Mouse (Mus musculus) liver, adult 2 months (tissue): ENCODE measurements at regions not wholly inside any gene's neighbourhood (a gene's known extent, or its start where the extent isn't known, plus 50 kb on each side); places are given as distances from the start of the nearest gene placed in this dataset.

ENCODE experiments used
- DNase-seq: peaks from one replicate; pipeline ENCODE4 v3.0.0-alpha.2; 2011; ENCODE audit warnings: low read depth, low spot score; ENCODE audit errors: extremely low read depth
- H3K27ac ChIP-seq: fragments of 200-500 bp; replicated peaks from 2 replicates; pipeline ENCODE4 v1.5.1; 2012; ENCODE audit warnings: low read depth, mild to moderate bottlenecking, control low read depth, inconsistent platforms, low read length; ENCODE audit not compliant: insufficient read depth
- H3K27me3 ChIP-seq: fragments of 200-500 bp; 2 replicates; pipeline ENCODE4 v1.6.1; 2012; ENCODE audit warnings: mild to moderate bottlenecking, moderate library complexity, low read length, inconsistent platforms; ENCODE audit not compliant: control insufficient read depth, insufficient read depth
- H3K36me3 ChIP-seq: fragments of 200-500 bp; 2 replicates; pipeline ENCODE4 v1.6.1; 2012; ENCODE audit warnings: low read length, inconsistent platforms; ENCODE audit not compliant: control insufficient read depth, insufficient read depth
- H3K4me1 ChIP-seq: fragments of 200-500 bp; 2 replicates; pipeline ENCODE4 v1.6.1; 2011; ENCODE audit warnings: low read length; ENCODE audit not compliant: control insufficient read depth, insufficient read depth
- H3K4me3 ChIP-seq: fragments of 200-500 bp; 2 replicates; pipeline ENCODE4 v1.5.1; 2011; ENCODE audit warnings: low read depth, mild to moderate bottlenecking, control low read depth, low read length, moderate library complexity; ENCODE audit not compliant: insufficient read depth
- H3K79me2 ChIP-seq: fragments of 200-500 bp; 2 replicates; pipeline ENCODE4 v1.6.1; 2012; ENCODE audit warnings: inconsistent platforms, mild to moderate bottlenecking, low read length, moderate library complexity; ENCODE audit not compliant: control insufficient read depth, insufficient read depth
- H3K9ac ChIP-seq: fragments of 200-500 bp; 2 replicates; pipeline ENCODE4 v1.6.1; 2012; ENCODE audit warnings: low read depth, mild to moderate bottlenecking, control low read depth, inconsistent platforms, low read length
- CTCF ChIP-seq: fragments of 200-500 bp; IDR thresholded peaks from 2 replicates; pipeline ENCODE4 v1.5.1; 2011; ENCODE audit warnings: low read depth, low read length, control low read depth
- POLR2A ChIP-seq: fragments of 200-500 bp; IDR thresholded peaks from 2 replicates; pipeline ENCODE4 v1.6.1; 2011; ENCODE audit warnings: low read length, control low read depth; ENCODE audit not compliant: insufficient read depth; ENCODE audit errors: extremely low read depth
- WGBS: fragments of 180-500 bp; shearing (Covaris S2); methylation state at CpG from one replicate; pipeline ENCODE4 v1.1.7; 2018; 5-methylcytosine and 5-hydroxymethylcytosine counted together

- Histone ChIP-seq H3K27me3 (no peaks in the 10 kb centered on the region), H3K4me1 (no peaks in the 10 kb centered on the region), H3K27ac (no peak overlapping the region), H3K4me3 (no peak overlapping the region), H3K36me3 (no peaks in the 10 kb centered on the region), H3K79me2 (no peaks in the 10 kb centered on the region), H3K9ac (no peak overlapping the region)
- TF ChIP-seq POLR2A (no peak), CTCF (no peak)
- no peak for DNase-seq
- 85% methylated on average over 1 of the region's 1 CpGs for WGBS
Observed at GRCm38 (mm10) chrX:162266769-162267168, 107.2 kb upstream of the Nhs start.

- Histone ChIP-seq H3K27ac (no peak overlapping the region), H3K9ac (no peak overlapping the region), H3K4me1 (no peaks in the 10 kb centered on the region), H3K79me2 (no peaks in the 10 kb centered on the region), H3K27me3 (no peaks in the 10 kb centered on the region), H3K4me3 (no peak overlapping the region), H3K36me3 (no peaks in the 10 kb centered on the region)
- TF ChIP-seq CTCF (no peak), POLR2A (no peak)
- no peak for DNase-seq
- WGBS = 83% methylated on average over 3 of the region's 3 CpGs
Observed at GRCm38 (mm10) chrX:162257398-162257797, 97.9 kb upstream of the Nhs start.

- Histone ChIP-seq H3K27ac (no peak overlapping the region), H3K4me3 (no peak overlapping the region), H3K36me3 (no peaks in the 10 kb centered on the region), H3K9ac (no peak overlapping the region), H3K4me1 (no peaks in the 10 kb centered on the region), H3K27me3 (no peaks in the 10 kb centered on the region), H3K79me2 (no peaks in the 10 kb centered on the region)
- TF ChIP-seq CTCF (no peak), POLR2A (no peak)
- DNase-seq = no peak
Observed at GRCm38 (mm10) chrX:162255873-162256272, 96.3 kb upstream of the Nhs start.

- Histone ChIP-seq H3K4me1 (no peaks in the 10 kb centered on the region), H3K36me3 (no peaks in the 10 kb centered on the region), H3K9ac (no peak overlapping the region), H3K79me2 (no peaks in the 10 kb centered on the region), H3K27ac (no peak overlapping the region), H3K27me3 (no peaks in the 10 kb centered on the region), H3K4me3 (no peak overlapping the region)
- 68% methylated on average over 3 of the region's 3 CpGs for WGBS
- DNase-seq = no peak
- TF ChIP-seq POLR2A (no peak), CTCF (no peak)
Observed at GRCm38 (mm10) chrX:162241291-162241690, 81.8 kb upstream of the Nhs start.

- Histone ChIP-seq H3K4me1 (no peaks in the 10 kb centered on the region), H3K4me3 (no peak overlapping the region), H3K27me3 (no peaks in the 10 kb centered on the region), H3K79me2 (no peaks in the 10 kb centered on the region), H3K9ac (no peak overlapping the region), H3K27ac (no peak overlapping the region), H3K36me3 (no peaks in the 10 kb centered on the region)
- 82% methylated on average over 5 of the region's 5 CpGs for WGBS
- TF ChIP-seq CTCF (no peak), POLR2A (no peak)
- no peak for DNase-seq
Observed at GRCm38 (mm10) chrX:162235552-162235951, 76.0 kb upstream of the Nhs start.

- no peaks in the 10 kb centered on the region for H3K27me3 ChIP-seq
- H3K4me1 ChIP-seq = no peaks in the 10 kb centered on the region
- TF ChIP-seq POLR2A (no peak), CTCF (no peak)
- H3K36me3 ChIP-seq = no peaks in the 10 kb centered on the region
- WGBS = 49% methylated on average over 2 of the region's 2 CpGs
- DNase-seq = no peak
- no peak overlapping the region for H3K27ac ChIP-seq
- H3K9ac ChIP-seq = no peak overlapping the region
- H3K4me3 ChIP-seq = no peak overlapping the region
- H3K79me2 ChIP-seq = no peaks in the 10 kb centered on the region
Observed at GRCm38 (mm10) chrX:162210848-162211247, 51.3 kb upstream of the Nhs start.
